Mouse (Mus musculus): ENCODE data around the gene Gm5157.
"Not testable (repeated sequence)": the region's sequence is repeated elsewhere in the genome, so short reads cannot be mapped to it uniquely, and the experiment has no call there.

Gm5157 gene

DNA sequence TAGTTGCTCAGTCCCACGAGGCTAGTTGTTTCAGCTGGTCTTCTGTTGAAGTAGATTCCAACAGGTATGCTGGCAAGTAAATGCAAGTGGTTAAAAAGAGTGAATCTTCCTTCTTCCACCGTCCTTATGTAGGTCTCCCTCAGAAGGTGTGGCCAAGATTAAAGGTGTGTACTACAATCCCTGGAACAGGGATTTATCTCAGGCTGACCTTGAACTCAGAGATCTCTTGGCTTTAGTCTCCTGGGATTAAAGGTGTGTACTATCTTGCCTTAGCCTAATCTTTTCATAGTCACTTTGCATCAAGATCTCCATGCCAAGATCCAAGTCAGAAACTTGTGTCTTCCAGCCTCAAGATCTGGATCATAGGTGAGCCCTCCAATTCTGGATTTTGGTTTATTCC is at the start of gene Gm5157:
Gene Gm5157, minus strand, starts transcription at position 101 of the 400 bp plus-strand sequence.
- in situ Hi-C loops (cut with MboI; ENCODE audit: low sequenced_read_pairs) = not testable (repeated sequence)

DNA sequence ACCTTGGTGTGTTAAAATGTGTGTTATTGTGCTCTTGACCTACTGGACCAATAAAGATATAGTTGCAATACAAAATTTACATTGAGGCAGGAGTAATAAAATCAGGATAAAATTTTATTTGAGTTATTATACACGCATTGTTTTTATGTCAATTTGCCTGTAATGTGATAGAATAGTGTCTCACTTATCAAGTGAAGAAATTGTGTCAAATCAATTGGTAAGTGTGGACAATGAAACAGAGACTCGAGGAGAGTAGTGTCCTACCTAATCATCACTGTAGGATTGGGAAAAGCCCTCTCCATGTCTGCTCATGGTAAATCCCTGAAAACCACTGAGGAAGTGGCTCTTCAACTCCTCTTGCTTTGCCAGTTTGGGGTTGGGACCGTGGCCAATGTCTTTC is 28.3 kb downstream of the Gm5157 start, which contains the start of gene Vmn1r123:
Gene Vmn1r123, plus strand, starts transcription at position 301 of the 400 bp plus-strand sequence.
- in situ Hi-C loops (cut with MboI; ENCODE audit: low sequenced_read_pairs) = not testable (repeated sequence)
